Mouse (Mus musculus): ENCODE results near the gene Vmn1r5. TPM values are rescaled to one million over a fixed set of nuclear protein-coding genes. Genes with fewer than 3 reads are reported as not detected.

Vmn1r5 gene
- polyA plus RNA-seq, 1 experiment: not detected

- Histone ChIP-seq H3K27me3 (replicated peaks) (no peaks in the 10 kb centered on the region), H3K36me3 (replicated peaks; ENCODE audit: low read length) (no peaks in the 10 kb centered on the region), H3K4me3 (replicated peaks) (no peak within 1 kb of the TSS), H3K9me3 (peaks cover 3% of the 10 kb centered on the region; the same call in 1 of the 2 replicates), H3K4me1 (no peaks in the 10 kb centered on the region)
- TF ChIP-seq GATA1 (IDR thresholded peaks at IDR 0.05; ENCODE audit: borderline replicate concordance, low read length): no peak
- TF ChIP-seq FLI1 (IDR thresholded peaks at IDR 0.05; ENCODE audit: low read length): no peak
These were observed 61.9 kb downstream of the Vmn1r5 start, which contains the start of gene Vmn1r8 for GRCm38 (mm10) chr6:57031984-57032383. Gene Vmn1r8, plus strand, starts transcription at chr6:57032284.

DNA sequence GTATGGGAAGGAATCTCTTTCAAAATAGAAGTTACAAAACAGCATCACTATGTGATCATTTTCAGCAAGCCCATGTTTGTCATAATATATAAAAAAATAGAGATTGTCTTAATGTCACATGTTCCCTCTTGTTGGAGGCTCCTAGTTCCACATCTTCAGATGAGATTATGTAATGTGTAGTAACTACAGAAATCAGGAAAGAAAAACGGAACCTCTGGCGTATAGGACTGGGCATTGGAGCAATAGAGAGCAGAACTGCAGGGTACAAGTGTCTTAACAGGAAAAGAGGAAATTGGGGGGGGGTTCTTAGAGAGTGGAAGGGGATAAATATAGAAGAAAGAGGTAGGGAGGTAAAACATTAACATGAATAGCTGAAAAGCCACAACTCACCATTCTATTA lies 64.6 kb downstream of the Vmn1r5 start:
- TF ChIP-seq FLI1 (IDR thresholded peaks at IDR 0.05; ENCODE audit: low read length): no peak
- TF ChIP-seq GATA1 (IDR thresholded peaks at IDR 0.05; ENCODE audit: borderline replicate concordance, low read length): no peak
- H3K4me3 ChIP-seq (replicated peaks): no peak overlapping the region
- no peaks in the 10 kb centered on the region for H3K9me3 ChIP-seq
- no peaks in the 10 kb centered on the region for H3K4me1 ChIP-seq
- no peaks in the 10 kb centered on the region for H3K27me3 ChIP-seq (replicated peaks)
- no peaks in the 10 kb centered on the region for H3K36me3 ChIP-seq (replicated peaks; ENCODE audit: low read length)

Other genes starting within 250 kb of the Vmn1r5 start
- gene Kbtbd2, start 172.5 kb upstream of the Vmn1r5 start, polyA plus RNA-seq (2012; ENCODE audit: insufficient read depth, low replicate concordance): 0.78 and 2.1 TPM in 2 replicates
- 0.94 TPM in 1 of 2 replicates, not detected in the other for gene Fkbp9, start 138.2 kb upstream of the Vmn1r5 start, polyA plus RNA-seq (2012; ENCODE audit: insufficient read depth, low replicate concordance)
- gene Nt5c3, start 46.3 kb upstream of the Vmn1r5 start, polyA plus RNA-seq (2012; ENCODE audit: insufficient read depth, low replicate concordance): 96.8 and 108 TPM in 2 replicates
- gene Vmn1r4, start 46.3 kb upstream of the Vmn1r5 start, polyA plus RNA-seq (2012; ENCODE audit: insufficient read depth, low replicate concordance): not detected in 2 replicates
- not detected in 2 replicates for gene Vmn1r6, start 27.0 kb downstream of the Vmn1r5 start, polyA plus RNA-seq (2012; ENCODE audit: insufficient read depth, low replicate concordance)
- gene Vmn1r7, start 55.1 kb downstream of the Vmn1r5 start, polyA plus RNA-seq (2012; ENCODE audit: insufficient read depth, low replicate concordance): not detected in 2 replicates
- not detected in 2 replicates for gene Vmn1r8, start 62.0 kb downstream of the Vmn1r5 start, polyA plus RNA-seq (2012; ENCODE audit: insufficient read depth, low replicate concordance)
- not detected in 2 replicates for gene Vmn1r9, start 96.5 kb downstream of the Vmn1r5 start, polyA plus RNA-seq (2012; ENCODE audit: insufficient read depth, low replicate concordance)
- gene Vmn1r10, start 139.2 kb downstream of the Vmn1r5 start, polyA plus RNA-seq (2012; ENCODE audit: insufficient read depth, low replicate concordance): not detected in 2 replicates
- gene Vmn1r11, start 163.2 kb downstream of the Vmn1r5 start, polyA plus RNA-seq (2012; ENCODE audit: insufficient read depth, low replicate concordance): not detected in 2 replicates
- not detected in 2 replicates for gene Vmn1r12, start 186.6 kb downstream of the Vmn1r5 start, polyA plus RNA-seq (2012; ENCODE audit: insufficient read depth, low replicate concordance)
- not detected in 2 replicates for gene Vmn1r13, start 233.0 kb downstream of the Vmn1r5 start, polyA plus RNA-seq (2012; ENCODE audit: insufficient read depth, low replicate concordance)